Mouse (Mus musculus) ES-Bruce4 (cell line): ENCODE results near the gene Ubr1.

Experiments used
- CTCF ChIP-seq: IDR thresholded peaks from one replicate; pipeline ENCODE4 v1.8.1; 2011; ENCODE audit warnings: low read depth, low read length
- EP300 ChIP-seq: IDR thresholded peaks from 2 replicates; pipeline ENCODE4 v1.6.1; 2011; ENCODE audit warnings: low read depth, low read length; ENCODE audit not compliant: insufficient read depth
- POLR2A ChIP-seq: IDR thresholded peaks from one replicate; pipeline ENCODE4 v1.8.1; 2011; ENCODE audit warnings: low read length; ENCODE audit not compliant: insufficient read depth

GRCm38 (mm10) chr2:120858131-120858530 lies 112.4 kb downstream of the Ubr1 start:
- TF ChIP-seq CTCF (no peak), EP300 (no peak), POLR2A (no peak)
